Mouse (Mus musculus) kidney, embryonic 14.5 days (tissue): ENCODE measurements at regions not wholly inside any gene's neighbourhood (a gene's known extent, or its start where the extent isn't known, plus 50 kb on each side); places are given as distances from the start of the nearest gene placed in this dataset.
A peak's percentile ranks its signal among the peaks of the same experiment; 100 is the strongest.

ENCODE experiments used
- ATAC-seq: fragments of 200-750 bp; cut with Nextera tagmentation; 2 replicates; pipeline ENCODE4 v1.8.0; 2017; ENCODE audit warnings: moderate number of reproducible peaks, mild to moderate bottlenecking, moderate TSS enrichment, moderate library complexity; ENCODE audit not compliant: low FRiP score, low TSS enrichment
- H3K27ac ChIP-seq: fragments of 300-500 bp; sonication (generic); 2 replicates; pipeline ENCODE4 v1.5.1; 2014; ENCODE audit warnings: low read depth, mild to moderate bottlenecking, low read length, moderate library complexity, mixed read lengths
- H3K27me3 ChIP-seq: fragments of 300-500 bp; sonication (generic); 2 replicates; pipeline ENCODE4 v1.6.1; 2014; ENCODE audit warnings: mild to moderate bottlenecking, low read length; ENCODE audit not compliant: control insufficient read depth, insufficient read depth
- H3K36me3 ChIP-seq: fragments of 300-500 bp; sonication (generic); 2 replicates; pipeline ENCODE4 v1.6.1; 2014; ENCODE audit warnings: low read length, mixed read lengths; ENCODE audit not compliant: control insufficient read depth, insufficient read depth
- H3K4me1 ChIP-seq: fragments of 300-500 bp; sonication (generic); 2 replicates; pipeline ENCODE4 v1.6.1; 2014; ENCODE audit warnings: low read length, mixed read lengths; ENCODE audit not compliant: control insufficient read depth, insufficient read depth
- H3K4me2 ChIP-seq: fragments of 300-500 bp; sonication (generic); replicated peaks from 2 replicates; pipeline ENCODE4 v1.6.1; 2014; ENCODE audit warnings: low read depth, mild to moderate bottlenecking, low read length
- H3K4me3 ChIP-seq: fragments of 300-500 bp; sonication (generic); 2 replicates; pipeline ENCODE4 v1.5.1; 2014; ENCODE audit warnings: mild to moderate bottlenecking, low read length
- H3K9ac ChIP-seq: fragments of 300-500 bp; sonication (generic); 2 replicates; pipeline ENCODE4 v1.6.1; 2014; ENCODE audit warnings: low read depth, mild to moderate bottlenecking, low read length, moderate library complexity
- H3K9me3 ChIP-seq: fragments of 300-500 bp; sonication (generic); 2 replicates; pipeline ENCODE4 v1.6.1; 2016; ENCODE audit warnings: low read length; ENCODE audit not compliant: control insufficient read depth
- WGBS: fragments of 180-500 bp; shearing (Covaris S2); extraction: QIAGEN DNeasy Blood & Tissue Kit; methylation state at CpG from one replicate; pipeline ENCODE4 v1.1.7; 2014; 5-methylcytosine and 5-hydroxymethylcytosine counted together

DNA sequence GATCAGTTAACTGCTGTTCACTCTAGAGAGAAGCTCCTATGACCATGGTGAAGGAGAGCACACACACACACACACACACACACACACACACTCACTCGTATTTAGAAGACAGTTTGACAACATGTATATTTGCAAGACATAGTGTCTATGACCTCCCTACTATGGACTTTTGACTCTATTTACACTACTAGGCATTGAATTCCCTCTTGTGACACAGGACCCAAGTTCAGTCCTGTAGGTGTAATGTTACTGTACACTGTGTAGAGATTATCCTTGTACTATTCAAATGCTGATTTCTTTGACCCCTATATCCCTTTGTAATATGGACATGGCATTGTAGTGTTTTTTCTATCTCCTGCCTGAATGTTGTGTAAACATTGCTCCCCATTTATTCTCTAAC, 76.2 kb upstream of the Adcy1 start:
- Histone ChIP-seq H3K27me3 (no peaks in the 10 kb centered on the region), H3K36me3 (no peaks in the 10 kb centered on the region), H3K27ac (no peak overlapping the region), H3K9me3 (no peaks in the 10 kb centered on the region), H3K4me3 (no peak overlapping the region), H3K4me1 (no peaks in the 10 kb centered on the region), H3K9ac (no peak overlapping the region), H3K4me2 (no peak overlapping the region)
- WGBS: 55% methylated on average over 1 of the region's 1 CpGs
- no peak for ATAC-seq

DNA sequence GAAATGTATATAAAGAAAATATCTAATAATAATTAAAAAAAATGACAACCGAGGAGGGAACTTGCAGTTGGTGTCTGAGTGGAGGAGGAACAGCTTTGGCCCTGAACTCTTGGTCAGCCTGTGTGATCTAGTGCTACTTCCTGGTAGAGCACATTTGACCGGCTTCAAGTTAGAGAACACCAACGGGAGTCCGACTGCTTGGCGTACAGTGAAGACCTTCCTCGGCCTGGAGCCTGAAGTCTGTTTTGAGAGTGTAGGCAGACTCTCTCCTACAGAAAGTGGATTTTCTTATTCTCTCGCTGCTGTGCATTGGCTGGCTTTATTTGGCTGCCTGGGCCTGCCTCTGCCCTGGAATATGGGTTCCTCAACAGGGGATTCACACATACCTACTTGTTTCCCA, 81.2 kb upstream of the Adcy1 start:
- no peak overlapping the region for H3K4me2 ChIP-seq
- H3K27ac ChIP-seq: no peak overlapping the region
- 90% methylated on average over 7 of the region's 7 CpGs for WGBS
- ATAC-seq: no peak
- no peaks in the 10 kb centered on the region for H3K9me3 ChIP-seq
- no peaks in the 10 kb centered on the region for H3K36me3 ChIP-seq
- no peak overlapping the region for H3K4me3 ChIP-seq
- H3K4me1 ChIP-seq: no peaks in the 10 kb centered on the region
- H3K9ac ChIP-seq: no peak overlapping the region
- no peaks in the 10 kb centered on the region for H3K27me3 ChIP-seq

DNA sequence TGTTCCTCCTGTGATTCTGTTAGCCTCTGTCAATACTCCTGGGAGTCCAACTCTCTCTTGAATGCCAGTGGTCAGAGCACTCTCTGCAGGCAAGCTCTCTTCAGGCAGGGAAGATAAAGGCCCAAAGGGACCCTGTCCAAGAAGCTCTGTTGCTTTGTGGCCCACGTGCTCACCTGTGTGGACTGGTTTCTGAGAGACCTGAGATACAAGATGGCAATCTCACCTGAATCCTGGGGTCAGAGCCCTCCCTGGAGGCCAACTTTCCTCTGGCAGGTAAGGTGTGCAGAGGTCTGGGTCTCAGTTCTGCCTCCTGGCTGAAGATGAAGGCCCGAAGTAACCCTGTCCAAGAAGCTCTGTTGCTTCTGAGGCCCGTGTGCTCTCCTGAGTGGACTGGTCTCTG, 83.6 kb upstream of the Adcy1 start:
- no peaks in the 10 kb centered on the region for H3K36me3 ChIP-seq
- H3K27me3 ChIP-seq: no peaks in the 10 kb centered on the region
- 88% methylated on average over 3 of the region's 3 CpGs for WGBS
- no peak overlapping the region for H3K27ac ChIP-seq
- no peak overlapping the region for H3K4me3 ChIP-seq
- H3K4me2 ChIP-seq: no peak overlapping the region
- no peaks in the 10 kb centered on the region for H3K9me3 ChIP-seq
- H3K9ac ChIP-seq: no peak overlapping the region
- no peak for ATAC-seq
- H3K4me1 ChIP-seq: no peaks in the 10 kb centered on the region

DNA sequence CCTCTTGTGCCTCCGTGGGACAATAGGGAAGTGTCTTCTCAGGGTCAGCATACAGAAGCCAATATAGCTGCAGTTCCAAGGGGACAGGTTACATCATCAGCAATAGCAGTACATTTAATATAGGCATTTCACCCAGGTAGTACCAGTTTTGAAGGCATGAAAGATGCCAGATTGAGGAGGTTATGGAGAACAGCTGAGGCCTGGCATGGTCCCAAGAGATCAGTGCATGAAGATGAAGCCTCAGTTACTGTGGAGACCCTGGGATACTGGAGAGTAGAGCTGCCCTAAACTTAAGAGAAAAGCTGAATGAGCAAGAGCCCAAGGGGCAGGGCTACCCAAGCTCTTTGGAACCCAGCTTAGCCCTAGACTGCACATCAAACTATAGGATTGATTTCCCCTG, 94.1 kb upstream of the Adcy1 start:
- H3K9me3 ChIP-seq: no peaks in the 10 kb centered on the region
- ATAC-seq: no peak
- H3K27me3 ChIP-seq: no peaks in the 10 kb centered on the region
- no peaks in the 10 kb centered on the region for H3K4me1 ChIP-seq
- no peak overlapping the region for H3K9ac ChIP-seq
- 81% methylated on average over 1 of the region's 1 CpGs for WGBS
- no peak overlapping the region for H3K4me2 ChIP-seq
- H3K36me3 ChIP-seq: no peaks in the 10 kb centered on the region
- H3K27ac ChIP-seq: no peak overlapping the region
- H3K4me3 ChIP-seq: no peak overlapping the region

DNA sequence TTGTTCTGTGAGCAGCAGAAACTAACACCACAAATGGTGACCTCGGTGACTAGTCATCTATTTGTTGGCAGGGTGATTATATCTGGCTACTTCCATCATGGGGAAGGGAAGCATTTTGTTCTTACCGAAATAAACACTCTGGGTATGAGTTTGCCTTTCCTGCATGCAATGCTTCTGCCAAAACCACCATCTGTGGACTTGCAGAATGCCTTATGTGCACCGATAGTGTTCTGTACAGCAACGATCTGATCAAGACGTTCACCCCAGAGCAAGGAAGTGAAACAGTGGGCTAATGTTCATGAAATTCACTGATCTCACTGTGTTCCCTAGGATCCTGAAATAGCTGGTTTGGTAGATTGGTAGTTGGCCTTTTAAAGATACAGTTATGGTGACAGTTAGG, 96.3 kb upstream of the Adcy1 start:
- Histone ChIP-seq H3K4me1 (no peaks in the 10 kb centered on the region), H3K4me3 (no peak overlapping the region)
- WGBS: 90% methylated on average over 5 of the region's 5 CpGs

DNA sequence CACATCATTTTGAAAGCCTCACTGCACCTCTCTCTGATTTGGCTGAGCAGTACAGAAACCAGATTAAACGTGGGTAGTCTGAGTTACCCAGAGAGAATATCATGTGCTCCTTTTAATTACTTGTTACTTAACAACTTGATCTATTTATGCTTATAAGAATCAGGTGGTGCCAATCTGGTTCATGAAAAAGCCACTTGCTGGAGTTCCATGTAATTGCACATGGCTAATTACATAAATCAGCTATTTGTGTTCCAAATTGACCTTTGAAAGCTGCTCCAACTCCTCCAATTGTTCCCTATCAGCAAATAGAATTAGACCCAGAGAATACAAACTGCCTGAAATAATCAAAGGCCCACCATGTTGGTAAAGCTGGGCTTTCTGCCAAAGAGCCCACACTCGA, 98.8 kb upstream of the Adcy1 start:
- no peaks in the 10 kb centered on the region for H3K36me3 ChIP-seq
- peaks cover 5% of the 10 kb centered on the region; the same call in 1 of the 2 replicates for H3K9me3 ChIP-seq
- no peak overlapping the region for H3K27ac ChIP-seq
- no peaks in the 10 kb centered on the region for H3K4me1 ChIP-seq
- no peak overlapping the region for H3K4me3 ChIP-seq
- no peak for ATAC-seq
- WGBS: 74% methylated on average over 2 of the region's 2 CpGs
- no peak overlapping the region for H3K4me2 ChIP-seq
- no peak overlapping the region for H3K9ac ChIP-seq
- no peaks in the 10 kb centered on the region for H3K27me3 ChIP-seq

More for the DNA sequence above, 96.3 kb upstream of the Adcy1 start:
- H3K36me3 ChIP-seq: no peaks in the 10 kb centered on the region
- no peaks in the 10 kb centered on the region for H3K27me3 ChIP-seq
- no peak overlapping the region for H3K4me2 ChIP-seq
- ATAC-seq: no peak
- H3K9me3 ChIP-seq: no peaks in the 10 kb centered on the region
- H3K27ac ChIP-seq: no peak overlapping the region
- H3K9ac ChIP-seq: no peak overlapping the region

DNA sequence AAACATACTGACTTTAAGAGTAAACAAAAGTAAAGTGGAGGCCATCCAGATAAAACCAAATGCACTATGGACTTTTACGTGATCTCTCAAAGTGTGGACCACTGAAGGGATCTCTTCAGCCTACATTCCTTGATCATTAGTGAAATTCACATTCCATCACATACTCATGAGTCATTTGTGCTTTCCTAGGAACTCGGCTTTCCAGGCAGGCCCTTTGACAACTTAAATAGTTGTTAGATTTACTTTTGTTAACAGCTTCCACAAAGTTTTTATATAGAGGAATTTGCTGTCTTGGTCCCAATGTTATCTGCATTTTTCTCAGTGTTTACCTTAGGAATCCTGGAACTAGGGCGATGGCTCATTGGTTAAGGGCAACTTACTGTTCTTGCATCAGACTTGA, 99.7 kb upstream of the Adcy1 start:
- 80% methylated on average over 3 of the region's 3 CpGs for WGBS
- H3K9me3 ChIP-seq: peaks cover 5% of the 10 kb centered on the region; the same call in 1 of the 2 replicates
- no peak overlapping the region for H3K27ac ChIP-seq
- H3K4me1 ChIP-seq: no peaks in the 10 kb centered on the region
- H3K36me3 ChIP-seq: no peaks in the 10 kb centered on the region
- no peak overlapping the region for H3K9ac ChIP-seq
- ATAC-seq: no peak
- no peaks in the 10 kb centered on the region for H3K27me3 ChIP-seq
- H3K4me2 ChIP-seq: no peak overlapping the region
- H3K4me3 ChIP-seq: no peak overlapping the region

DNA sequence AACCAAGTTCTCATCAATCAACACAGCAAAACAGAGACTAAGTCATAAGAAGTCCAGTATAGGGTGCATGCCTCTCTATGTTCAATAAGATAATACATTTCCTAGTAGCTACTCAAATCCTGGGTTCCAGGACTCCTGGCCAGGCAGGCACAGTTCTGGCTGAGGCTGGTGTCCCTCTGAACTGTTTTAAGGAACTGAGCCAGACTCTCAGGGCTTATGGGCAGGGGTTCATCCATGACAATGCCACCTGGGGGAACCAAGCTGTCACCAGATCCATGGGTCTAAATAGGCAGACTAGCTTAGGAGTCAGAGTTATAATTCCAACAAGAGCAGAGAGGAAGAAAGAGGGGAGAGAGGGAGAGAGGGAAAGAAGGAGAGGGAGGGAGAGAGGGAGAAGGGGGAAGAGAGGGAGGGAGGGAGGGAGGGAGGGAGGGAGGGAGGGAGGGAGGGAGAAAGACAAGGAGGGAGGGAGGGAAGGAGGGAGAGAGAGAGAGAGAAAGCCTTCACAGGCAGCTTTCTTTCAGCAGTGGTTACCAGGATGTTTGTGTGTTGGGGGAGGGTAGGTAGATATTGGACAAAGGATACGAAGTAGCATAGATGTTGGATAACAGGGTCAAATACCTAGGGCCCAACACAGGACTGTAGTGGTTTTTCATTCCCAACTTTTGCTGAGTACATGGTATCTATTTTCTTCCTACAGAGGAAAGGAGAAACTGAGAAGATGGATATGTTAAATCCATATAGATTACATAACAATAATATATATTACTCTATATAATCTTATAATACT, 100.3 kb upstream of the Adcy1 start:
- Histone ChIP-seq H3K9me3 (peaks cover 5% of the 10 kb centered on the region; the same call in 1 of the 2 replicates), H3K27ac (no peak overlapping the region), H3K36me3 (no peaks in the 10 kb centered on the region), H3K9ac (no peak overlapping the region), H3K4me3 (no peak overlapping the region), H3K4me1 (no peaks in the 10 kb centered on the region), H3K4me2 (no peak overlapping the region), H3K27me3 (no peaks in the 10 kb centered on the region)
- WGBS: 46% methylated on average over 1 of the region's 1 CpGs
- ATAC-seq: no peak

DNA sequence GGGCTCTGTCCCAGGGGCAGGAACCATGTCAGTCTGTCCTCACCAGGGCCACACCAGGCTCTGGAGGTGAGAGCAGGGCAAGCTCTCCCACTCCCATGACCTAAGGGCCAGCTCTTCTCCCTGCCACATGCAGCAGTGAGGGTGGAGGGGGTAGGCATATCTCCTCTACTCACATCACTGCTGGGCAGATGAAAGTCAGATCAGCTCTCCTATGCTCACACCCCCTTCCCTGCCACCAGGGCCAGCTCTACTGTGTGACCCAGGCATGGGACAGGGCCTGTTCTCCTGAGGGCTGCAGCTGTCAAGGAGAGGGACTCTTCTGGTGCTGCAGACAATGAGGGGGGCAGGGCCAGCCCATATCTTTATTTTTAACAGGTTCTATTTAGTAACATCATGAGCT, 101.0 kb upstream of the Adcy1 start:
- H3K27ac ChIP-seq: no peak overlapping the region
- no peaks in the 10 kb centered on the region for H3K27me3 ChIP-seq
- H3K9me3 ChIP-seq: peaks cover 5% of the 10 kb centered on the region; the same call in 1 of the 2 replicates
- no peak overlapping the region for H3K9ac ChIP-seq
- H3K4me1 ChIP-seq: no peaks in the 10 kb centered on the region
- H3K36me3 ChIP-seq: no peaks in the 10 kb centered on the region
- no peak overlapping the region for H3K4me3 ChIP-seq
- H3K4me2 ChIP-seq: no peak overlapping the region
- ATAC-seq: 0 out of 2 replicates have a peak, but pooled peaks have one; percentile 24
